Mouse (Mus musculus) heart, postnatal 0 days (tissue): ENCODE measurements around the gene Morn1. TPM values are rescaled to one million over a fixed set of nuclear protein-coding genes. Genes with fewer than 3 reads are reported as not detected.
A peak's percentile ranks its signal among the peaks of the same experiment; 100 is the strongest.

ENCODE experiments used
- ATAC-seq: fragments of 200-750 bp; cut with Nextera tagmentation; 2 replicates; pipeline ENCODE4 v1.8.0; 2017; ENCODE audit warnings: low read depth, moderate number of reproducible peaks, moderate library complexity; ENCODE audit not compliant: insufficient read depth
- DNase-seq: peaks from one replicate; pipeline ENCODE4 v3.0.0-alpha.2; 2016; ENCODE audit warnings: low spot score
- H3K27ac ChIP-seq: fragments of 300-500 bp; sonication (generic); 2 replicates; pipeline ENCODE4 v1.5.1; 2014; ENCODE audit warnings: low read depth, mild to moderate bottlenecking
- H3K27me3 ChIP-seq: fragments of 300-500 bp; sonication (generic); 2 replicates; pipeline ENCODE4 v1.6.1; 2014; ENCODE audit warnings: low read length, mixed read lengths; ENCODE audit not compliant: control insufficient read depth, insufficient read depth
- H3K36me3 ChIP-seq: fragments of 300-500 bp; sonication (generic); replicated peaks from 2 replicates; pipeline ENCODE4 v1.6.1; 2014; ENCODE audit warnings: low read length, mixed read lengths; ENCODE audit not compliant: control insufficient read depth, insufficient read depth
- H3K4me1 ChIP-seq: fragments of 300-500 bp; sonication (generic); 2 replicates; pipeline ENCODE4 v1.6.1; 2014; ENCODE audit warnings: antibody characterized with exemption; ENCODE audit not compliant: control insufficient read depth, insufficient read depth
- H3K4me2 ChIP-seq: fragments of 300-500 bp; sonication (generic); 2 replicates; pipeline ENCODE4 v1.6.1; 2014; ENCODE audit warnings: low read depth, mild to moderate bottlenecking, low read length, moderate library complexity
- H3K4me3 ChIP-seq: fragments of 300-500 bp; sonication (generic); 2 replicates; pipeline ENCODE4 v1.5.1; 2014; ENCODE audit warnings: low read depth, low read length
- H3K9ac ChIP-seq: fragments of 300-500 bp; sonication (generic); replicated peaks from 2 replicates; pipeline ENCODE4 v1.6.1; 2014; ENCODE audit warnings: low read depth, low read length, mixed read lengths
- H3K9me3 ChIP-seq: fragments of 300-500 bp; sonication (generic); replicated peaks from 2 replicates; pipeline ENCODE4 v1.6.1; 2016; ENCODE audit warnings: low read length; ENCODE audit not compliant: control insufficient read depth
- CTCF ChIP-seq: IDR thresholded peaks from 2 replicates; pipeline ENCODE4 v1.5.1; 2016; ENCODE audit warnings: antibody characterized with exemption, control low read depth, low read depth
- EP300 ChIP-seq: IDR thresholded peaks from 2 replicates; pipeline ENCODE4 v1.6.1; 2016; ENCODE audit warnings: antibody characterized with exemption, low read depth
- WGBS: fragments of 180-500 bp; shearing (Covaris S2); extraction: QIAGEN DNeasy Blood & Tissue Kit; methylation state at CpG from one replicate; pipeline ENCODE4 v1.1.7; 2014; 5-methylcytosine and 5-hydroxymethylcytosine counted together
- polyA plus RNA-seq: library from polyadenylated mRNA; unstranded; fragments of >200 nt; fragmentation: Nextera tagmentation; extraction: Ambion mirVana; gene quantifications from 2 replicates; pipeline ENCODE4 v1.2.1, GENCODE M21; 2015
- total RNA-seq: library from RNA; depleted of rRNA; stranded (reverse); fragments of >200 nt; gene quantifications from 2 replicates; pipeline ENCODE4 v1.2.3, GENCODE M21; 2014; ENCODE audit warnings: low replicate concordance

Gene Morn1
- total and polyA plus RNA-seq, 2 experiments from 2014 or later: 2.4 TPM; not detected in 1

- Histone ChIP-seq H3K27ac (peak overlapping the region; percentile 79), H3K4me2 (no peak overlapping the region), H3K4me3 (no peak overlapping the region), H3K27me3 (no peaks in the 10 kb centered on the region), H3K4me1 (peaks cover 44% of the 10 kb centered on the region), H3K36me3 (no peaks in the 10 kb centered on the region), H3K9me3 (no peaks in the 10 kb centered on the region), H3K9ac (0 out of 2 replicates have a peak overlapping the region, but pooled peaks have one; percentile 4)
- 23% methylated on average over 3 of the region's 3 CpGs for WGBS
- ATAC-seq (no peak), DNase-seq (no peak)
- TF ChIP-seq CTCF (no peak), EP300 (no peak)
Measured at GRCm38 (mm10) chr4:155133188-155133587, 46.8 kb downstream of the Morn1 start.

GRCm38 (mm10) chr4:155133658-155134417 lies 47.5 kb downstream of the Morn1 start:
- no peak overlapping the region for H3K4me2 ChIP-seq
- 16% methylated on average over 20 of the region's 20 CpGs for WGBS
- no peaks in the 10 kb centered on the region for H3K36me3 ChIP-seq
- DNase-seq (peak; percentile 50), ATAC-seq (peak; percentile 21; the same call in 1 of the 2 replicates)
- H3K27me3 ChIP-seq: no peaks in the 10 kb centered on the region
- peaks cover 43% of the 10 kb centered on the region for H3K4me1 ChIP-seq
- no peak overlapping the region for H3K4me3 ChIP-seq
- 0 out of 2 replicates have a peak overlapping the region, but pooled peaks have one; percentile 4 for H3K9ac ChIP-seq
- no peaks in the 10 kb centered on the region for H3K9me3 ChIP-seq
- peak overlapping the region; percentile 79 for H3K27ac ChIP-seq
- TF ChIP-seq CTCF (no peak), EP300 (0 out of 2 replicates have a peak, but pooled peaks have one; percentile 18)

GRCm38 (mm10) chr4:155134686-155135172 lies 48.4 kb downstream of the Morn1 start:
- Histone ChIP-seq H3K4me3 (no peak overlapping the region), H3K4me2 (no peak overlapping the region), H3K4me1 (peaks cover 35% of the 10 kb centered on the region), H3K36me3 (no peaks in the 10 kb centered on the region), H3K9me3 (no peaks in the 10 kb centered on the region), H3K27ac (peak overlapping the region; percentile 79), H3K9ac (no peak overlapping the region), H3K27me3 (no peaks in the 10 kb centered on the region)
- 84% methylated on average over 7 of the region's 7 CpGs for WGBS
- ATAC-seq (no peak), DNase-seq (no peak)
- TF ChIP-seq CTCF: no peak
- no peak for TF ChIP-seq EP300

GRCm38 (mm10) chr4:155135909-155136585 lies 49.7 kb downstream of the Morn1 start:
- ATAC-seq (peak; percentile 57), DNase-seq (peak; percentile 53)
- TF ChIP-seq EP300 (no peak), CTCF (no peak)
- Histone ChIP-seq H3K27me3 (no peaks in the 10 kb centered on the region), H3K4me2 (no peak overlapping the region), H3K9ac (no peak overlapping the region), H3K9me3 (no peaks in the 10 kb centered on the region), H3K27ac (peak overlapping the region; percentile 46), H3K4me1 (peaks cover 38% of the 10 kb centered on the region), H3K4me3 (no peak overlapping the region), H3K36me3 (no peaks in the 10 kb centered on the region)
- WGBS: 54% methylated on average over 5 of the region's 5 CpGs

- peak; percentile 15; the same call in 1 of the 2 replicates for ATAC-seq
- H3K36me3 ChIP-seq: no peaks in the 10 kb centered on the region
- no peak overlapping the region for H3K27ac ChIP-seq
- WGBS: 57% methylated on average over 7 of the region's 7 CpGs
- no peaks in the 10 kb centered on the region for H3K27me3 ChIP-seq
- H3K4me3 ChIP-seq: no peak overlapping the region
- DNase-seq: no peak
- H3K4me2 ChIP-seq: no peak overlapping the region
- no peak overlapping the region for H3K9ac ChIP-seq
- TF ChIP-seq EP300 (no peak), CTCF (no peak)
- H3K4me1 ChIP-seq: peaks cover 41% of the 10 kb centered on the region
- H3K9me3 ChIP-seq: no peaks in the 10 kb centered on the region
Measured at GRCm38 (mm10) chr4:155137891-155138290, 51.5 kb downstream of the Morn1 start.
